Mouse (Mus musculus) MEL (cell line): ENCODE data around the gene Gmppa. TPM values are rescaled to one million over a fixed set of nuclear protein-coding genes. Genes with fewer than 3 reads are reported as not detected.

Experiments used
- DNase-seq: peaks from one replicate; pipeline ENCODE4 v3.0.0; 2011; ENCODE audit warnings: low read depth, low spot score
- H3K27ac ChIP-seq: 2 replicates; pipeline ENCODE4 v1.5.1; 2012; ENCODE audit warnings: low read depth, mild to moderate bottlenecking, control low read depth, low read length, moderate library complexity; ENCODE audit not compliant: control insufficient read depth
- H3K27me3 ChIP-seq, 2 experiments: fragments of 150-350 bp in 1 of 2; sonication (generic) in 1 of 2; 2 replicates each; pipeline ENCODE4 v1.6.1; 2012; ENCODE audit warnings: low read length in 2 of 2, mild to moderate bottlenecking in 2 of 2, improper control_type of control experiment in 1 of 2, moderate library complexity in 1 of 2; ENCODE audit not compliant: insufficient read depth in 2 of 2, control insufficient read depth in 1 of 2
- H3K36me3 ChIP-seq, 2 experiments: 2 replicates each; pipeline ENCODE4 v1.6.1; 2012 to 2014; ENCODE audit warnings: low read length in 2 of 2, improper control_type of control experiment in 1 of 2, inconsistent platforms in 1 of 2, mild to moderate bottlenecking in 1 of 2; ENCODE audit not compliant: insufficient read depth in 2 of 2, control insufficient read depth in 1 of 2
- H3K4me1 ChIP-seq, 2 experiments: fragments of 150-350 bp in 1 of 2; sonication (generic) in 1 of 2; 2 replicates each; pipeline ENCODE4 v1.6.1; 2012; ENCODE audit warnings: low read length in 2 of 2, improper control_type of control experiment in 1 of 2, mild to moderate bottlenecking in 1 of 2; ENCODE audit not compliant: insufficient read depth in 2 of 2, control insufficient read depth in 1 of 2
- H3K4me3 ChIP-seq, 2 experiments: fragments of 150-350 bp in 1 of 2; sonication (generic) in 1 of 2; 2 replicates each; pipeline ENCODE4 v1.5.1; 2012; ENCODE audit warnings: low read depth in 2 of 2, low read length in 2 of 2, mild to moderate bottlenecking in 2 of 2, moderate library complexity in 2 of 2, control low read depth in 1 of 2, improper control_type of control experiment in 1 of 2; ENCODE audit not compliant: control insufficient read depth in 1 of 2, insufficient read depth in 1 of 2
- H3K79me2 ChIP-seq: 2 replicates; pipeline ENCODE4 v1.6.1; 2012; ENCODE audit warnings: mild to moderate bottlenecking, low read length, moderate library complexity; ENCODE audit not compliant: control insufficient read depth, poor library complexity, insufficient read depth
- H3K9ac ChIP-seq: 2 replicates; pipeline ENCODE4 v1.6.1; 2012; ENCODE audit warnings: low read depth, mild to moderate bottlenecking, control low read depth, low read length, moderate library complexity; ENCODE audit not compliant: control insufficient read depth, poor library complexity, severe bottlenecking
- H3K9me3 ChIP-seq: fragments of 150-350 bp; sonication (generic); replicated peaks from 2 replicates; pipeline ENCODE4 v1.6.1; 2012; ENCODE audit warnings: mild to moderate bottlenecking, low read length, improper control_type of control experiment, moderate library complexity; ENCODE audit not compliant: insufficient read depth
- BHLHE40 ChIP-seq: IDR thresholded peaks from 2 replicates; pipeline ENCODE4 v1.6.1; 2012; ENCODE audit warnings: low read depth, mild to moderate bottlenecking, inconsistent platforms, low read length, improper control_type of control experiment, borderline replicate concordance
- CTCF ChIP-seq, 3 experiments: IDR thresholded peaks in 2 of 3; conservative IDR thresholded peaks in 1 of 3; 2 replicates each; pipeline ENCODE4 v1.5.1; 2011 to 2012; ENCODE audit warnings: low read length in 3 of 3, low read depth in 2 of 3, mild to moderate bottlenecking in 2 of 3, improper control_type of control experiment in 1 of 3, inconsistent platforms in 1 of 3, mixed read lengths in 1 of 3, moderate library complexity in 1 of 3; ENCODE audit not compliant: control insufficient read depth in 1 of 3, insufficient read depth in 1 of 3, poor library complexity in 1 of 3, severe bottlenecking in 1 of 3
- E2F4 ChIP-seq: IDR thresholded peaks from 2 replicates; pipeline ENCODE4 v1.6.1; 2011; ENCODE audit warnings: low read depth, low read length, improper control_type of control experiment, borderline replicate concordance
- EP300 ChIP-seq, 2 experiments: IDR thresholded peaks; 2 replicates each; pipeline ENCODE4 v1.6.1; 2011; ENCODE audit warnings: improper control_type of control experiment in 2 of 2, low read length in 2 of 2, low read depth in 1 of 2, mild to moderate bottlenecking in 1 of 2
- ETS1 ChIP-seq: IDR thresholded peaks from 2 replicates; pipeline ENCODE4 v1.6.1; 2012; ENCODE audit warnings: low read depth, mild to moderate bottlenecking, inconsistent platforms, low read length, improper control_type of control experiment, moderate library complexity
- GABPA ChIP-seq: IDR thresholded peaks from 2 replicates; pipeline ENCODE4 v1.6.1; 2012; ENCODE audit warnings: low read depth, mild to moderate bottlenecking, inconsistent platforms, low read length, improper control_type of control experiment, moderate library complexity
- GATA1 ChIP-seq: IDR thresholded peaks from 2 replicates; pipeline ENCODE4 v1.6.1; 2011; ENCODE audit warnings: low read depth, low read length, improper control_type of control experiment
- JUND ChIP-seq: IDR thresholded peaks from 2 replicates; pipeline ENCODE4 v1.6.1; 2011; ENCODE audit warnings: low read depth, mild to moderate bottlenecking, improper control_type of control experiment, low read length
- MAFK ChIP-seq: IDR thresholded peaks from 2 replicates; pipeline ENCODE4 v1.6.1; 2011; ENCODE audit warnings: low read depth, mild to moderate bottlenecking, low read length, improper control_type of control experiment, borderline replicate concordance
- MAX ChIP-seq: IDR thresholded peaks from 2 replicates; pipeline ENCODE4 v1.6.1; 2011; ENCODE audit warnings: low read length, improper control_type of control experiment
- MAZ ChIP-seq: IDR thresholded peaks from 2 replicates; pipeline ENCODE4 v1.6.1; 2012; ENCODE audit warnings: low read depth, mild to moderate bottlenecking, inconsistent platforms, low read length, improper control_type of control experiment
- MXI1 ChIP-seq: IDR thresholded peaks from 2 replicates; pipeline ENCODE4 v1.6.1; 2011; ENCODE audit warnings: mild to moderate bottlenecking, low read depth, low read length, improper control_type of control experiment
- MYB ChIP-seq: IDR thresholded peaks from 2 replicates; pipeline ENCODE4 v1.6.1; 2011; ENCODE audit warnings: mild to moderate bottlenecking, low read depth, low read length, improper control_type of control experiment
- MYC ChIP-seq: IDR thresholded peaks from 2 replicates; pipeline ENCODE4 v1.6.1; 2011; ENCODE audit warnings: low read depth, mild to moderate bottlenecking, low read length, improper control_type of control experiment, moderate library complexity
- NELFE ChIP-seq: IDR thresholded peaks from 2 replicates; pipeline ENCODE4 v1.6.1; 2011; ENCODE audit warnings: low read depth, low read length, improper control_type of control experiment
- NRF1 ChIP-seq: IDR thresholded peaks from 2 replicates; pipeline ENCODE4 v1.6.1; 2014; ENCODE audit warnings: low read depth, mild to moderate bottlenecking, inconsistent platforms, low read length, improper control_type of control experiment, moderate library complexity; ENCODE audit not compliant: poor library complexity, insufficient read depth, severe bottlenecking
- POLR2AphosphoS2 ChIP-seq: IDR thresholded peaks from 2 replicates; pipeline ENCODE4 v1.6.1; 2011; ENCODE audit warnings: low read length, improper control_type of control experiment
- POLR2AphosphoS5 ChIP-seq: IDR thresholded peaks from 2 replicates; pipeline ENCODE4 v1.6.1; 2012; ENCODE audit warnings: low read depth, borderline replicate concordance, mild to moderate bottlenecking, inconsistent platforms, low read length, moderate library complexity, mixed read lengths
- RCOR1 ChIP-seq: IDR thresholded peaks from 2 replicates; pipeline ENCODE4 v1.6.1; 2012; ENCODE audit warnings: low read depth, mild to moderate bottlenecking, inconsistent platforms, low read length, improper control_type of control experiment
- SIN3A ChIP-seq: IDR thresholded peaks from 2 replicates; pipeline ENCODE4 v1.6.1; 2012; ENCODE audit warnings: low read length, improper control_type of control experiment, inconsistent platforms
- SMC3 ChIP-seq: IDR thresholded peaks from 2 replicates; pipeline ENCODE4 v1.6.1; 2011; ENCODE audit warnings: low read depth, low read length, improper control_type of control experiment
- TAL1 ChIP-seq: IDR thresholded peaks from 2 replicates; pipeline ENCODE4 v1.6.1; 2012; ENCODE audit warnings: mild to moderate bottlenecking, inconsistent platforms, low read length, moderate library complexity, mixed read lengths
- TBP ChIP-seq: IDR thresholded peaks from 2 replicates; pipeline ENCODE4 v1.8.0; 2011; ENCODE audit warnings: low read depth, low read length, improper control_type of control experiment
- TCF12 ChIP-seq: IDR thresholded peaks from 2 replicates; pipeline ENCODE4 v1.6.1; 2014; ENCODE audit warnings: low read depth, mild to moderate bottlenecking, inconsistent platforms, low read length, improper control_type of control experiment, moderate library complexity
- UBTF ChIP-seq: IDR thresholded peaks from 2 replicates; pipeline ENCODE4 v1.6.1; 2012; ENCODE audit warnings: low read depth, mild to moderate bottlenecking, inconsistent platforms, low read length, improper control_type of control experiment, moderate library complexity, borderline replicate concordance; ENCODE audit not compliant: insufficient read depth
- ZC3H11A ChIP-seq: IDR thresholded peaks from 2 replicates; pipeline ENCODE4 v1.6.1; 2012; ENCODE audit warnings: low read depth, mild to moderate bottlenecking, inconsistent platforms, low read length, improper control_type of control experiment
- ZNF384 ChIP-seq: IDR thresholded peaks from 2 replicates; pipeline ENCODE4 v1.6.1; 2012; ENCODE audit warnings: low read depth, mild to moderate bottlenecking, inconsistent platforms, low read length, improper control_type of control experiment
- polyA plus RNA-seq, 2 experiments: library from polyadenylated mRNA; stranded (reverse) in 1 of 2; unstranded in 1 of 2; fragments of >175 nt in 1 of 2; fragments of >200 nt in 1 of 2; gene quantifications; 2 replicates each; pipeline versions ENCODE4 v1.2.1 to v1.2.4; 2012; ENCODE audit warnings: low replicate concordance in 2 of 2, low read depth in 1 of 2; ENCODE audit not compliant: insufficient read length in 2 of 2, insufficient read depth in 1 of 2, missing spikeins in 1 of 2
- total RNA-seq: library from RNA; depleted of rRNA; stranded (reverse); fragments of 300-350 nt; gene quantifications from 2 replicates; pipeline ENCODE4 v1.2.3, GENCODE M21; 2012

Gene Gmppa
- total and polyA plus RNA-seq, 3 experiments = 65.0 to 145 TPM; not detected in 1

GRCm38 (mm10) chr1:75450314-75451005, 14.7 kb downstream of the Gmppa start, which contains the start of gene Asic4:
Gene Asic4 (plus strand): TSS chr1:75450436.
- DNase-seq = peak; percentile 82
- Histone ChIP-seq H3K4me1 (peaks cover 20 to 33% of the 10 kb centered on the region in 2 experiments; a peak in 3 of 4 replicates), H3K36me3 (peaks cover 0 to 22% of the 10 kb centered on the region in 2 experiments; a peak in 2 of 4 replicates), H3K4me3 (peak within 1 kb of the TSS; percentile 30 to 64; a peak in 3 of 4 replicates), H3K9me3 (no peaks in the 10 kb centered on the region), H3K27ac (peak within 1 kb of the TSS; percentile 5; the same call in 1 of the 2 replicates), H3K79me2 (no peaks in the 10 kb centered on the region; the same call in 1 of the 2 replicates), H3K27me3 (peaks cover 3 to 4% of the 10 kb centered on the region in 2 experiments; a peak in 3 of 4 replicates), H3K9ac (peak within 1 kb of the TSS; percentile 45)
- TF ChIP-seq MAFK (no peak), JUND (no peak), NRF1 (peak; percentile 44; the same call in 1 of the 2 replicates), GATA1 (peak; percentile 82), TAL1 (peak; percentile 94), SIN3A (peak; percentile 62), MXI1 (peak; percentile 81), MAZ (peak; percentile 88; the same call in 1 of the 2 replicates), TBP (peak; percentile 40; the same call in 1 of the 2 replicates), EP300 (IDR thresholded peaks at IDR 0.05; ENCODE audit: low read depth in 1 of 2, low read length in 2 of 2) (peak; percentile 61 to 80; a peak in 3 of 4 replicates), POLR2AphosphoS5 (no peak), RCOR1 (peak; percentile 71), ETS1 (peak; percentile 87), UBTF (peak; percentile 93), TCF12 (peak; percentile 93), BHLHE40 (peak; percentile 73; the same call in 1 of the 2 replicates), ZNF384 (no peak), MYC (0 out of 2 replicates have a peak, but pooled peaks have one; percentile 35)

GRCm38 (mm10) chr1:75451900-75452299, 16.2 kb downstream of the Gmppa start:
- Histone ChIP-seq H3K36me3 (peaks cover 0 to 22% of the 10 kb centered on the region in 2 experiments; a peak in 2 of 4 replicates), H3K4me3 (no peak overlapping the region), H3K27ac (no peak overlapping the region), H3K9ac (no peak overlapping the region), H3K27me3 (peaks cover 3 to 4% of the 10 kb centered on the region in 2 experiments; a peak in 3 of 4 replicates), H3K79me2 (no peaks in the 10 kb centered on the region; the same call in 1 of the 2 replicates), H3K4me1 (peaks cover 16 to 27% of the 10 kb centered on the region in 2 experiments; a peak in 3 of 4 replicates), H3K9me3 (no peaks in the 10 kb centered on the region)
- TF ChIP-seq GABPA (no peak), CTCF (IDR thresholded peaks at IDR 0.05 in 2 of 3, conservative IDR thresholded peaks at IDR 0.05 in 1 of 3; ENCODE audit: control insufficient read depth in 1 of 3, insufficient read depth in 1 of 3, low read depth in 2 of 3, low read length in 3 of 3, poor library complexity in 1 of 3, severe bottlenecking in 1 of 3) (no peak), GATA1 (no peak), MYB (no peak), E2F4 (no peak), MAZ (no peak), MAFK (no peak), ZC3H11A (no peak), NELFE (no peak), POLR2AphosphoS5 (no peak), NRF1 (no peak), RCOR1 (no peak), SMC3 (no peak), UBTF (no peak), MYC (no peak), TAL1 (no peak), MXI1 (no peak), MAX (no peak), POLR2AphosphoS2 (no peak)
- DNase-seq = no peak
